Mouse (Mus musculus) C2C12 (cell line): ENCODE measurements around the gene Prkcz.

Experiments
- CTCF ChIP-seq: IDR thresholded peaks from one replicate; pipeline ENCODE4 v1.5.1; 2011; ENCODE audit not compliant: control insufficient read depth, insufficient read depth, insufficient read length
- MYOD1 ChIP-seq: IDR thresholded peaks from one replicate; pipeline ENCODE4 v1.6.1; 2011; ENCODE audit warnings: low read depth; ENCODE audit not compliant: control insufficient read depth, insufficient read length
- USF1 ChIP-seq: IDR thresholded peaks from one replicate; pipeline ENCODE4 v1.6.1; 2011; ENCODE audit warnings: low read depth, mild to moderate bottlenecking, control low read depth, moderate library complexity

DNA sequence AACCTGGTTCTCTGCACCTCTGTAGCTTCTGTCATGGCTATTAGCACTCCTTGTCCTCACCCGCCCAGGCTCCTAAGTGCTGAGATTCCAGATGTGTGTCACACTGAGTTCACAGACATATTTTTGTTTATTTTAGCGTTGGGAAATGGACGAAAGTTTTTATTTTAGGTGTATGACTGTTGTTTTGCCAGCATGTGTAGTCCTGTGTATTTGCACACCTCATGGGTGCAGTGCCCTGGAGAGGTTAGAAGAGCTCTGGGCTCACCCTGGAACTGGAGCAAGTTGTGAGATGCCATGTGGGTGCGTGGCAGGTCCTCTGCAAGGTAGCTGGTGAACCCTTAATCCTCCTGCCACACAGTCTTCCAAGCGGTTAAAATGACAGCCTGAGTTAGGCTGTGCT, 1.3 kb upstream of the Prkcz start:
- TF ChIP-seq CTCF (no peak), MYOD1 (no peak), USF1 (no peak)
